Mouse (Mus musculus) testis, adult 2 months (tissue): ENCODE data around the gene Hemgn.

Experiments
- CTCF ChIP-seq: fragments of 200-500 bp; IDR thresholded peaks from 2 replicates; pipeline ENCODE4 v1.5.1; 2012; ENCODE audit warnings: low read depth, mild to moderate bottlenecking, inconsistent platforms, low read length, moderate library complexity; ENCODE audit not compliant: control insufficient read depth, insufficient read depth, insufficient replicate concordance
- POLR2A ChIP-seq: fragments of 200-500 bp; IDR thresholded peaks from 2 replicates; pipeline ENCODE4 v1.6.1; 2012; ENCODE audit warnings: low read depth, mild to moderate bottlenecking, inconsistent platforms, low read length, moderate library complexity; ENCODE audit not compliant: control insufficient read depth

DNA sequence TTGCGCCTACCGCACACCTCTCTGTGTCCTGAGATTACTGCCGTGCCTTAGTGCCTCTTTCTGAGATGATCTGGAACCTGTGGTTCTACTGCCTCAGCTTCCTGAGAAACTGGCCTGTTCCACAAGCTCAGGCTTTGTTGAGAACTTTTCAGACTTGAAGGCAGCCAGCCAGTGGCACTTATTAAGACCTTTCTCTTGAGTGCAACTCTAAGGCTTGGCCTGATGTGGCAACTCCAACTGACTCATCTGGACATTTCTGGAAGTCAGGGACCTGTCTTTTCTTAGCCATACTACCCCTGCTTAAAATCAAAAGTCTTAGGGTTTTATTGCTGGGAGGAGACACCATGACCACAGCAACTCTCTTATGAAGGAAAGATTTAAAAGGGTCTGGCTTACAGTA is 43.9 kb upstream of the Hemgn start:
- no peak for TF ChIP-seq POLR2A
- TF ChIP-seq CTCF: no peak
